Comparison of ENCODE assay signal across 8 mouse cellular contexts in genomic region chr1:189007239-189007979, GRCm38 (mm10). TPM values are rescaled to one million over a fixed set of nuclear protein-coding genes. Genes with fewer than 3 reads are reported as not detected.
DNase-seq lines count a peak whose midpoint lies in the region; ATAC-seq and TF ChIP-seq lines count a peak whose summit lies in the region.

TSS of gene Kctd3 (minus strand) at chr1:189007841.

- H3K79me3 ChIP-seq in C2C12 (ENCODE audit: low read depth): peaks cover 28% of the 10 kb centered on the region

- TF ChIP-seq POLR2A in brain, embryonic 14.5 days (IDR thresholded peaks at IDR 0.05; ENCODE audit: borderline replicate concordance, extremely low read depth, insufficient read depth, insufficient read length, poor library complexity, severe bottlenecking): peak; percentile 56
- 0 out of 2 replicates have a peak, but pooled peaks have one; percentile 17 for TF ChIP-seq POLR2A in liver, adult 2 months (IDR thresholded peaks at IDR 0.05; ENCODE audit: extremely low read depth, insufficient read depth, low read length)
- peak; percentile 64 for TF ChIP-seq POLR2A in myocyte (IDR thresholded peaks at IDR 0.05; ENCODE audit: insufficient read length, low read depth)

- peak within 1 kb of the TSS; percentile 68 for H3K27ac ChIP-seq in heart, embryonic 11.5 days (ENCODE audit: low read depth, low read length)
- H3K27ac ChIP-seq in kidney, embryonic 16.5 days (ENCODE audit: low read length): peak within 1 kb of the TSS; percentile 52; the same call in 1 of the 2 replicates
- H3K27ac ChIP-seq in liver, adult 2 months (replicated peaks; ENCODE audit: insufficient read depth, low read depth, low read length): no peak within 1 kb of the TSS

- H3K36me3 ChIP-seq in C2C12 (ENCODE audit: control insufficient read depth, insufficient read depth) (peaks cover 4% of the 10 kb centered on the region), myocyte (ENCODE audit: control insufficient read depth, insufficient read depth) (no peaks in the 10 kb centered on the region)
- H3K36me3 ChIP-seq in erythroblast, embryonic 14.5 days (ENCODE audit: control insufficient read depth): peaks cover 25% of the 10 kb centered on the region
- H3K36me3 ChIP-seq in heart, embryonic 11.5 days (ENCODE audit: control insufficient read depth, insufficient read depth, low read length): no peaks in the 10 kb centered on the region
- H3K36me3 ChIP-seq in kidney, embryonic 16.5 days (ENCODE audit: insufficient read depth, low read length): no peaks in the 10 kb centered on the region
- no peaks in the 10 kb centered on the region for H3K36me3 ChIP-seq in liver, adult 2 months (ENCODE audit: control insufficient read depth, insufficient read depth, low read length)
- no peaks in the 10 kb centered on the region for H3K36me3 ChIP-seq in splenic B cell, adult 2 months (ENCODE audit: control insufficient read depth, insufficient read depth, low read length, poor library complexity, severe bottlenecking)

- peak; percentile 82 for ATAC-seq in heart, embryonic 11.5 days (replicated peaks; ENCODE audit: insufficient number of reproducible peaks, low FRiP score, low TSS enrichment)
- peak; percentile 87 for ATAC-seq in kidney, embryonic 16.5 days (ENCODE audit: low FRiP score, low TSS enrichment)

- TF ChIP-seq CTCF in C2C12 (IDR thresholded peaks at IDR 0.05; ENCODE audit: control insufficient read depth, insufficient read depth, insufficient read length): no peak
- no peak for TF ChIP-seq CTCF in brain, embryonic 14.5 days (IDR thresholded peaks at IDR 0.05; ENCODE audit: borderline replicate concordance, extremely low read depth, insufficient read depth, insufficient read length)
- no peak for TF ChIP-seq CTCF in liver, adult 2 months (IDR thresholded peaks at IDR 0.05; ENCODE audit: low read depth, low read length)

- no peaks in the 10 kb centered on the region for H3K9me3 ChIP-seq in erythroblast, embryonic 14.5 days (ENCODE audit: control insufficient read depth, low read length)
- no peaks in the 10 kb centered on the region for H3K9me3 ChIP-seq in heart, embryonic 11.5 days (replicated peaks; ENCODE audit: control insufficient read depth, low read length)
- H3K9me3 ChIP-seq in kidney, embryonic 16.5 days (ENCODE audit: low read length): no peaks in the 10 kb centered on the region

- peak; percentile 97 for DNase-seq in brain, embryonic 14.5 days (ENCODE audit: low read depth)
- peak; percentile 75 for DNase-seq in liver, adult 2 months (ENCODE audit: extremely low read depth, low read depth, low spot score)
- peak; percentile 96 for DNase-seq in splenic B cell, adult 2 months (ENCODE audit: low read depth, low spot score)

- H3K4me1 ChIP-seq in erythroblast, embryonic 14.5 days (ENCODE audit: control insufficient read depth): peaks cover 32% of the 10 kb centered on the region
- H3K4me1 ChIP-seq in heart, embryonic 11.5 days (ENCODE audit: control insufficient read depth, insufficient read depth, low read length): peaks cover 5% of the 10 kb centered on the region
- peaks cover 14% of the 10 kb centered on the region for H3K4me1 ChIP-seq in kidney, embryonic 16.5 days (ENCODE audit: insufficient read depth, low read length)
- peaks cover 9% of the 10 kb centered on the region for H3K4me1 ChIP-seq in liver, adult 2 months (ENCODE audit: control insufficient read depth, insufficient read depth, low read length)

- no peaks in the 10 kb centered on the region for H3K27me3 ChIP-seq in C2C12 (ENCODE audit: control insufficient read depth, insufficient read depth, insufficient read length)
- H3K27me3 ChIP-seq in erythroblast, embryonic 14.5 days (ENCODE audit: control insufficient read depth): peaks cover 11% of the 10 kb centered on the region
- no peaks in the 10 kb centered on the region for H3K27me3 ChIP-seq in heart, embryonic 11.5 days (ENCODE audit: control insufficient read depth, insufficient read depth, low read length)
- no peaks in the 10 kb centered on the region for H3K27me3 ChIP-seq in kidney, embryonic 16.5 days (ENCODE audit: insufficient read depth, low read length)
- no peaks in the 10 kb centered on the region for H3K27me3 ChIP-seq in liver, adult 2 months (ENCODE audit: control insufficient read depth, insufficient read depth, low read length)
- H3K27me3 ChIP-seq in myocyte (ENCODE audit: control insufficient read depth, insufficient read depth, insufficient read length): no peaks in the 10 kb centered on the region
- no peaks in the 10 kb centered on the region for H3K27me3 ChIP-seq in splenic B cell, adult 2 months (ENCODE audit: control insufficient read depth, insufficient read depth, low read length, poor library complexity, severe bottlenecking)

- H3K79me2 ChIP-seq in C2C12 (ENCODE audit: control insufficient read depth, insufficient read depth): peaks cover 51% of the 10 kb centered on the region
- H3K79me2 ChIP-seq in liver, adult 2 months (ENCODE audit: control insufficient read depth, insufficient read depth, low read length): peaks cover 19% of the 10 kb centered on the region
- peaks cover 37% of the 10 kb centered on the region for H3K79me2 ChIP-seq in myocyte (ENCODE audit: control insufficient read depth, insufficient read depth)

- peak within 1 kb of the TSS; percentile 96 for H3K4me2 ChIP-seq in heart, embryonic 11.5 days
- H3K4me2 ChIP-seq in kidney, embryonic 16.5 days (replicated peaks; ENCODE audit: low read depth, low read length): peak within 1 kb of the TSS; percentile 76
- peak within 1 kb of the TSS; percentile 94 for H3K4me2 ChIP-seq in myocyte (ENCODE audit: low read depth)

- peak within 1 kb of the TSS; percentile 98 for H3K9ac ChIP-seq in heart, embryonic 11.5 days (ENCODE audit: low read depth, low read length)
- H3K9ac ChIP-seq in kidney, embryonic 16.5 days (replicated peaks; ENCODE audit: low read length): peak within 1 kb of the TSS; percentile 95
- peak within 1 kb of the TSS; percentile 98 for H3K9ac ChIP-seq in liver, adult 2 months (ENCODE audit: low read depth, low read length)

- H3K4me3 ChIP-seq in C2C12 (ENCODE audit: insufficient read depth, poor library complexity, severe bottlenecking): peak within 1 kb of the TSS; percentile 86
- H3K4me3 ChIP-seq in erythroblast, embryonic 14.5 days (replicated peaks): peak within 1 kb of the TSS; percentile 91
- H3K4me3 ChIP-seq in heart, embryonic 11.5 days (ENCODE audit: low read depth, low read length): peak within 1 kb of the TSS; percentile 87
- H3K4me3 ChIP-seq in kidney, embryonic 16.5 days (ENCODE audit: low read length): peak within 1 kb of the TSS; percentile 99
- peak within 1 kb of the TSS; percentile 98 for H3K4me3 ChIP-seq in liver, adult 2 months (ENCODE audit: insufficient read depth, low read depth, low read length)
- peak within 1 kb of the TSS; percentile 49 for H3K4me3 ChIP-seq in myocyte

- H3ac ChIP-seq in C2C12 (ENCODE audit: control insufficient read depth, insufficient read length, low read depth) (peak within 1 kb of the TSS; percentile 85), myocyte (ENCODE audit: control insufficient read depth, insufficient read length) (peak within 1 kb of the TSS; percentile 86)

- WGBS in heart, embryonic 11.5 days (ENCODE audit: insufficient replicate concordance): under 1% methylated on average over 72 of the region's 74 CpGs
- WGBS in kidney, embryonic 16.5 days: under 1% methylated on average over 73 of the region's 74 CpGs
- WGBS in liver, adult 2 months: under 1% methylated on average over 71 of the region's 74 CpGs

TF ChIP-seq in C2C12, 6 proteins besides CTCF, POLR2A, EP300 and RAD21:
- peak; percentile 41 for TF ChIP-seq MAX (IDR thresholded peaks at IDR 0.05)
- TF ChIP-seq FOSL1 (IDR thresholded peaks at IDR 0.05; ENCODE audit: insufficient read depth, low read length, poor library complexity, severe bottlenecking): no peak
- TF ChIP-seq MYOD1 (IDR thresholded peaks at IDR 0.05; ENCODE audit: control insufficient read depth, insufficient read length, low read depth): no peak
- no peak for TF ChIP-seq USF1 (IDR thresholded peaks at IDR 0.05; ENCODE audit: low read depth)

TF ChIP-seq in myocyte, 11 proteins besides CTCF, POLR2A, EP300 and RAD21:
- TF ChIP-seq MYOG (IDR thresholded peaks at IDR 0.05; ENCODE audit: control insufficient read depth in 1 of 3, insufficient read depth in 1 of 3, insufficient read length in 2 of 3, low read depth in 2 of 3): peak in 2 of 3 experiments; percentile 2
- no peak for TF ChIP-seq REST (IDR thresholded peaks at IDR 0.05; ENCODE audit: insufficient read depth, insufficient read length)

RNA-seq across cellular contexts. Expression of gene Kctd3, which starts in this region (rescaled TPM):
- 19.0 TPM for polyA plus RNA-seq in C2C12 (2012; fragmentation: generic; extraction: Trizol)
- 92.3 and 97.5 TPM in 2 replicates for polyA plus RNA-seq in brain, embryonic 14.5 days (2012; rRNA removed)
- polyA plus RNA-seq in erythroblast, embryonic 14.5 days (2012): 4.4 and 4.7 TPM in 2 replicates
- 22.6 and 26.5 TPM in 2 replicates for polyA plus RNA-seq in heart, embryonic 11.5 days (2014; fragmentation: Nextera tagmentation; extraction: Ambion mirVana)
- 26.9 and 28.4 TPM in 2 replicates for polyA plus RNA-seq in kidney, embryonic 16.5 days (2015; fragmentation: Nextera tagmentation; extraction: Ambion mirVana)
- total RNA-seq in liver, adult 2 months (2014; rRNA removed): 7.5 and 10.6 TPM in 2 replicates
- polyA plus RNA-seq in liver, adult 2 months (2012; rRNA removed): 9.8 and 13.8 TPM in 2 replicates
- 27.1 TPM for polyA plus RNA-seq in myocyte (2012; fragmentation: generic; extraction: Trizol)

Comparison
In these comparisons a context has a peak if more than half of its experiments do, and no peak if none do; other contexts are left out.
1. H3K4me3 ChIP-seq: peak in every context shown above with its lines; median percentile 99 in kidney, embryonic 16.5 days; 98 in liver, adult 2 months; 91 in erythroblast, embryonic 14.5 days; 87 in heart, embryonic 11.5 days; 86 in C2C12; 49 in myocyte.